Mouse (Mus musculus): Measurements from ENCODE around the gene Tns1. TPM values are rescaled to one million over a fixed set of nuclear protein-coding genes. Genes with fewer than 3 reads are reported as not detected.

The Tns1 gene
- polyA plus RNA-seq, 1 experiment: 35.5 TPM

- TF ChIP-seq CTCF (IDR thresholded peaks at IDR 0.05; ENCODE audit: low read depth, low read length): no peak
- no peak for TF ChIP-seq POLR2A (IDR thresholded peaks at IDR 0.05; ENCODE audit: borderline replicate concordance, low read depth, low read length)
- Histone ChIP-seq H3K4me1 (ENCODE audit: control insufficient read depth, insufficient read depth, low read length) (peaks cover 6% of the 10 kb centered on the region), H3K4me3 (ENCODE audit: insufficient read depth, low read length) (no peak overlapping the region), H3K27ac (ENCODE audit: insufficient read depth, low read depth, low read length) (no peak overlapping the region)
Observed at GRCm38 (mm10) chr1:74014538-74015327, 109.5 kb downstream of the Tns1 start.

GRCm38 (mm10) chr1:74013296-74014031 is 110.8 kb downstream of the Tns1 start:
- no peak overlapping the region for H3K27ac ChIP-seq (ENCODE audit: insufficient read depth, low read depth, low read length)
- TF ChIP-seq POLR2A (IDR thresholded peaks at IDR 0.05; ENCODE audit: borderline replicate concordance, low read depth, low read length): no peak
- TF ChIP-seq CTCF (IDR thresholded peaks at IDR 0.05; ENCODE audit: low read depth, low read length): no peak
- H3K4me3 ChIP-seq (ENCODE audit: insufficient read depth, low read length): no peak overlapping the region
- H3K4me1 ChIP-seq (ENCODE audit: control insufficient read depth, insufficient read depth, low read length): peaks cover 11% of the 10 kb centered on the region

- no peak overlapping the region for H3K27ac ChIP-seq (ENCODE audit: insufficient read depth, low read depth, low read length)
- no peak overlapping the region for H3K4me3 ChIP-seq (ENCODE audit: insufficient read depth, low read length)
Observed at GRCm38 (mm10) chr1:74012706-74013105, 111.5 kb downstream of the Tns1 start.

GRCm38 (mm10) chr1:74009495-74009894 is 114.8 kb downstream of the Tns1 start:
- H3K27ac ChIP-seq (ENCODE audit: insufficient read depth, low read depth, low read length): no peak overlapping the region
- no peak overlapping the region for H3K4me3 ChIP-seq (ENCODE audit: insufficient read depth, low read length)
- peaks cover 22% of the 10 kb centered on the region for H3K4me1 ChIP-seq (ENCODE audit: control insufficient read depth, insufficient read depth, low read length)
- TF ChIP-seq POLR2A (IDR thresholded peaks at IDR 0.05; ENCODE audit: borderline replicate concordance, low read depth, low read length): no peak
- TF ChIP-seq CTCF (IDR thresholded peaks at IDR 0.05; ENCODE audit: low read depth, low read length): no peak

More at GRCm38 (mm10) chr1:74012706-74013105, 111.5 kb downstream of the Tns1 start:
- H3K4me1 ChIP-seq (ENCODE audit: control insufficient read depth, insufficient read depth, low read length): peaks cover 18% of the 10 kb centered on the region
- TF ChIP-seq POLR2A (IDR thresholded peaks at IDR 0.05; ENCODE audit: borderline replicate concordance, low read depth, low read length) (no peak), CTCF (IDR thresholded peaks at IDR 0.05; ENCODE audit: low read depth, low read length) (no peak)

GRCm38 (mm10) chr1:74008966-74009365 is 115.3 kb downstream of the Tns1 start:
- H3K27ac ChIP-seq (ENCODE audit: insufficient read depth, low read depth, low read length): no peak overlapping the region
- H3K4me1 ChIP-seq (ENCODE audit: control insufficient read depth, insufficient read depth, low read length): peaks cover 22% of the 10 kb centered on the region
- H3K4me3 ChIP-seq (ENCODE audit: insufficient read depth, low read length): no peak overlapping the region
- TF ChIP-seq CTCF (IDR thresholded peaks at IDR 0.05; ENCODE audit: low read depth, low read length) (no peak), POLR2A (IDR thresholded peaks at IDR 0.05; ENCODE audit: borderline replicate concordance, low read depth, low read length) (no peak)

GRCm38 (mm10) chr1:74008498-74008897 is 115.8 kb downstream of the Tns1 start:
- no peak for TF ChIP-seq POLR2A (IDR thresholded peaks at IDR 0.05; ENCODE audit: borderline replicate concordance, low read depth, low read length)
- no peak for TF ChIP-seq CTCF (IDR thresholded peaks at IDR 0.05; ENCODE audit: low read depth, low read length)
- Histone ChIP-seq H3K27ac (ENCODE audit: insufficient read depth, low read depth, low read length) (no peak overlapping the region), H3K4me1 (ENCODE audit: control insufficient read depth, insufficient read depth, low read length) (peaks cover 22% of the 10 kb centered on the region), H3K4me3 (ENCODE audit: insufficient read depth, low read length) (no peak overlapping the region)

- TF ChIP-seq CTCF (IDR thresholded peaks at IDR 0.05; ENCODE audit: low read depth, low read length): no peak
- TF ChIP-seq POLR2A (IDR thresholded peaks at IDR 0.05; ENCODE audit: borderline replicate concordance, low read depth, low read length): no peak
- no peak overlapping the region for H3K4me3 ChIP-seq (ENCODE audit: insufficient read depth, low read length)
- H3K4me1 ChIP-seq (ENCODE audit: control insufficient read depth, insufficient read depth, low read length): peaks cover 22% of the 10 kb centered on the region
- peak overlapping the region; percentile 52 for H3K27ac ChIP-seq (ENCODE audit: insufficient read depth, low read depth, low read length)
Observed at GRCm38 (mm10) chr1:74007398-74008050, 116.7 kb downstream of the Tns1 start.

GRCm38 (mm10) chr1:74005020-74005419 is 119.2 kb downstream of the Tns1 start:
- H3K4me3 ChIP-seq (ENCODE audit: insufficient read depth, low read length): no peak overlapping the region
- H3K4me1 ChIP-seq (ENCODE audit: control insufficient read depth, insufficient read depth, low read length): peaks cover 26% of the 10 kb centered on the region
- TF ChIP-seq POLR2A (IDR thresholded peaks at IDR 0.05; ENCODE audit: borderline replicate concordance, low read depth, low read length) (no peak), CTCF (IDR thresholded peaks at IDR 0.05; ENCODE audit: low read depth, low read length) (no peak)
- H3K27ac ChIP-seq (ENCODE audit: insufficient read depth, low read depth, low read length): no peak overlapping the region

GRCm38 (mm10) chr1:74003723-74004122 is 120.5 kb downstream of the Tns1 start:
- H3K4me1 ChIP-seq (ENCODE audit: control insufficient read depth, insufficient read depth, low read length): peaks cover 35% of the 10 kb centered on the region
- no peak for TF ChIP-seq POLR2A (IDR thresholded peaks at IDR 0.05; ENCODE audit: borderline replicate concordance, low read depth, low read length)
- TF ChIP-seq CTCF (IDR thresholded peaks at IDR 0.05; ENCODE audit: low read depth, low read length): no peak
- no peak overlapping the region for H3K4me3 ChIP-seq (ENCODE audit: insufficient read depth, low read length)
- H3K27ac ChIP-seq (ENCODE audit: insufficient read depth, low read depth, low read length): no peak overlapping the region

All from bone marrow macrophage, adult 2 months (primary cell).